Mouse (Mus musculus) gastrocnemius, adult 2 months (tissue): ENCODE data around the gene Pde2a. TPM values are rescaled to one million over a fixed set of nuclear protein-coding genes. Genes with fewer than 3 reads are reported as not detected.
A peak's percentile ranks its signal among the peaks of the same experiment; 100 is the strongest.

Experiments
- DNase-seq: peaks from one replicate; pipeline ENCODE4 v3.0.0; 2022
- H3K27ac ChIP-seq: fragments of 200-600 bp; 2 replicates; pipeline ENCODE4 v1.8.1; 2022; ENCODE audit warnings: mild to moderate bottlenecking
- H3K4me3 ChIP-seq: fragments of 200-600 bp; 2 replicates; pipeline ENCODE4 v1.8.1; 2022; ENCODE audit warnings: mild to moderate bottlenecking, moderate library complexity
- CTCF ChIP-seq: fragments of 200-600 bp; IDR thresholded peaks from 2 replicates; pipeline ENCODE4 v1.8.1; 2022; ENCODE audit warnings: antibody characterized with exemption, mild to moderate bottlenecking, moderate library complexity
- intact Hi-C: fragments of 180-260 bp; cut with DNase I; formaldehyde crosslinking; loops from one replicate; pipeline ENCODE4 v1.15.1; 2025
- total RNA-seq, 2 experiments: library from RNA; stranded (reverse); gene quantifications; 2 replicates each; pipeline ENCODE4 v1.2.3; 2021

The Pde2a gene
- total RNA-seq, 2 experiments from 2014 or later = 21.2 to 28.5 TPM

GRCm38 (mm10) chr7:101471968-101472480 is 50.5 kb downstream of the Pde2a start:
- TF ChIP-seq CTCF = no peak
- intact Hi-C loops = no loop called here
- Histone ChIP-seq H3K27ac (peak overlapping the region; percentile 65), H3K4me3 (no peak overlapping the region)
- no peak for DNase-seq

- Histone ChIP-seq H3K4me3 (no peak overlapping the region), H3K27ac (peak overlapping the region; percentile 65)
- DNase-seq = no peak
- TF ChIP-seq CTCF = no peak
- intact Hi-C loops = no loop called here
Observed at GRCm38 (mm10) chr7:101472598-101473558, 51.4 kb downstream of the Pde2a start.

- Histone ChIP-seq H3K27ac (peak overlapping the region; percentile 35; the same call in 1 of the 2 replicates), H3K4me3 (no peak overlapping the region)
- DNase-seq = no peak
- intact Hi-C loops = no loop called here
- TF ChIP-seq CTCF = no peak
Observed at GRCm38 (mm10) chr7:101474399-101474811, 52.9 kb downstream of the Pde2a start.

- intact Hi-C loops = no loop called here
- no peak for DNase-seq
- no peak for TF ChIP-seq CTCF
- H3K4me3 ChIP-seq = no peak overlapping the region
- H3K27ac ChIP-seq = peak overlapping the region; percentile 16; the same call in 1 of the 2 replicates
Observed at GRCm38 (mm10) chr7:101476028-101476427, 54.5 kb downstream of the Pde2a start.

GRCm38 (mm10) chr7:101476493-101476892 is 55.0 kb downstream of the Pde2a start:
- intact Hi-C loops = no loop called here
- DNase-seq = no peak
- Histone ChIP-seq H3K27ac (peak overlapping the region; percentile 25; the same call in 1 of the 2 replicates), H3K4me3 (no peak overlapping the region)
- TF ChIP-seq CTCF = no peak

GRCm38 (mm10) chr7:101477200-101477599 is 55.7 kb downstream of the Pde2a start:
- no peak overlapping the region for H3K4me3 ChIP-seq
- no peak for DNase-seq
- intact Hi-C loops = no loop called here
- TF ChIP-seq CTCF = no peak
- H3K27ac ChIP-seq = peak overlapping the region; percentile 25; the same call in 1 of the 2 replicates

GRCm38 (mm10) chr7:101478099-101478498 is 56.6 kb downstream of the Pde2a start:
- no peak overlapping the region for H3K4me3 ChIP-seq
- no peak overlapping the region for H3K27ac ChIP-seq
- intact Hi-C loops = no loop called here
- no peak for TF ChIP-seq CTCF
- no peak for DNase-seq

- no peak for TF ChIP-seq CTCF
- intact Hi-C loops = no loop called here
- no peak overlapping the region for H3K4me3 ChIP-seq
- DNase-seq = no peak
- H3K27ac ChIP-seq = peak overlapping the region; percentile 16; the same call in 1 of the 2 replicates
Observed at GRCm38 (mm10) chr7:101479841-101480240, 58.4 kb downstream of the Pde2a start.

GRCm38 (mm10) chr7:101480671-101481070 is 59.2 kb downstream of the Pde2a start:
- Histone ChIP-seq H3K4me3 (no peak overlapping the region), H3K27ac (peak overlapping the region; percentile 16; the same call in 1 of the 2 replicates)
- no peak for DNase-seq
- TF ChIP-seq CTCF = no peak
- intact Hi-C loops = no loop called here

GRCm38 (mm10) chr7:101481872-101482498 is 60.5 kb downstream of the Pde2a start:
- no peak for DNase-seq
- H3K27ac ChIP-seq = no peak overlapping the region
- no peak for TF ChIP-seq CTCF
- intact Hi-C loops = loop anchor here (2.0 kb wide), 1 partner anchor 21 kb away; no protein-coding TSS in a partner anchor
- H3K4me3 ChIP-seq = no peak overlapping the region

GRCm38 (mm10) chr7:101482499-101483081 is 61.1 kb downstream of the Pde2a start:
- peak overlapping the region; percentile 43 for H3K4me3 ChIP-seq
- intact Hi-C loops = loop anchor here (2.0 kb wide), 1 partner anchor 22 kb away; no protein-coding TSS in a partner anchor
- TF ChIP-seq CTCF = no peak

GRCm38 (mm10) chr7:101483498-101484115 is 62.1 kb downstream of the Pde2a start:
- peak; percentile 62 for DNase-seq
- H3K27ac ChIP-seq = peak overlapping the region; percentile 84
- TF ChIP-seq CTCF = no peak
- peak overlapping the region; percentile 43 for H3K4me3 ChIP-seq
- intact Hi-C loops = loop anchor here (2.0 kb wide), 1 partner anchor 23 kb away; no protein-coding TSS in a partner anchor

More at GRCm38 (mm10) chr7:101482499-101483081, 61.1 kb downstream of the Pde2a start:
- DNase-seq = no peak
- peak overlapping the region; percentile 84 for H3K27ac ChIP-seq
